Comparison of ENCODE assay signal across 18 mouse cellular contexts in the genomic region with DNA sequence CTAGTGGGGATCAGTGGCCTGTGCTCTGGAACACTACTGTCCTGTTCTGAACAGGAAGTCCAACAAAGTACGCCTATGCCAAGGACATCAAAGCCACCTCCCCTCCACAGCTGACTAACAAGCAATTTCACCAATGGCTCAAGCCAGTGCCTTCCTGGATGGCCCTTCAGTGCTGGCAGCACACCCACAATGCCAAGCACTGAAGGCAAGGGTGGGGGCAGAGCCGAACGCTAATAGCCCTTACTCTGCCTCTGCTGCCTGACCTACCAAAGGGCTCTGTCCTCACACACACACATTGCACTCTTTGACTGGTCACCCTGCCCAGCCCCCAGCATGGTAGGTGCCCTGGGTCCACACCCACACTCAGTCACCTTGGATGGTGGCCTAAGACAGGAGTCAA. TPM values are rescaled to one million over a fixed set of nuclear protein-coding genes. Genes with fewer than 3 reads are reported as not detected.
A peak's percentile ranks its signal among the peaks of the same experiment; 100 is the strongest.
DNase-seq lines count a peak whose midpoint lies in the region; ATAC-seq and TF ChIP-seq lines count a peak whose summit lies in the region.
"Had no signal": no experiment of that assay in that cellular context is flagged by ENCODE, and none has a peak within 500 bp of the region (broad histone marks: within the 10 kb centered on the region; RNA-seq: fewer than 3 reads in every experiment).

No protein-coding gene starts in this region.

- H3K4me2 ChIP-seq in hindbrain, embryonic 13.5 days: no peak overlapping the region
- no peak overlapping the region for H3K4me2 ChIP-seq in intestine, embryonic 16.5 days (ENCODE audit: low read depth, low read length)
- H3K4me2 ChIP-seq: embryonic facial prominence, embryonic 12.5 days; forebrain, embryonic 15.5 days; heart, embryonic 13.5 days; hindbrain, embryonic 14.5 days had no signal

- no peak overlapping the region for H3K4me3 ChIP-seq in hindbrain, embryonic 13.5 days
- H3K4me3 ChIP-seq in hindbrain, embryonic 10.5 days: no peak overlapping the region
- H3K4me3 ChIP-seq in lung, adult 2 months (replicated peaks; ENCODE audit: extremely low read depth, low read depth, low read length): no peak overlapping the region
- no peak overlapping the region for H3K4me3 ChIP-seq in intestine, embryonic 16.5 days (ENCODE audit: low read length)
- H3K4me3 ChIP-seq: embryonic facial prominence, embryonic 12.5 days; forebrain, embryonic 15.5 days; heart, adult 2 months; heart, embryonic 13.5 days had no signal

- H3K9ac ChIP-seq in hindbrain, embryonic 13.5 days: peak overlapping the region; percentile 35; the same call in 1 of the 2 replicates
- no peak overlapping the region for H3K9ac ChIP-seq in intestine, embryonic 16.5 days (ENCODE audit: low read depth, low read length)
- H3K9ac ChIP-seq: embryonic facial prominence, embryonic 12.5 days; forebrain, embryonic 15.5 days; heart, embryonic 13.5 days; hindbrain, embryonic 14.5 days had no signal

- H3K9me3 ChIP-seq in hindbrain, embryonic 13.5 days: no peaks in the 10 kb centered on the region
- no peaks in the 10 kb centered on the region for H3K9me3 ChIP-seq in hindbrain, embryonic 10.5 days
- H3K9me3 ChIP-seq in intestine, embryonic 16.5 days (ENCODE audit: control insufficient read depth, low read length): no peaks in the 10 kb centered on the region
- H3K9me3 ChIP-seq: embryonic facial prominence, embryonic 12.5 days; forebrain, embryonic 15.5 days; heart, embryonic 13.5 days had no signal

- WGBS in hindbrain, embryonic 13.5 days: 97% methylated on average over 3 of the region's 3 CpGs
- WGBS in hindbrain, embryonic 10.5 days: 94% methylated on average over 3 of the region's 3 CpGs
- 68% methylated on average over 3 of the region's 3 CpGs for WGBS in lung, adult 2 months
- 93% methylated on average over 3 of the region's 3 CpGs for WGBS in intestine, embryonic 16.5 days

- H3K27me3 ChIP-seq in hindbrain, embryonic 13.5 days: no peaks in the 10 kb centered on the region
- H3K27me3 ChIP-seq in hindbrain, embryonic 10.5 days (ENCODE audit: insufficient read depth, poor library complexity, severe bottlenecking): no peaks in the 10 kb centered on the region
- no peaks in the 10 kb centered on the region for H3K27me3 ChIP-seq in intestine, embryonic 16.5 days (replicated peaks; ENCODE audit: control insufficient read depth, insufficient read depth, low read length)
- H3K27me3 ChIP-seq: embryonic facial prominence, embryonic 12.5 days; forebrain, embryonic 15.5 days; heart, embryonic 13.5 days had no signal

- H3K36me3 ChIP-seq in hindbrain, embryonic 13.5 days: peaks cover 85% of the 10 kb centered on the region
- peaks cover 93% of the 10 kb centered on the region for H3K36me3 ChIP-seq in hindbrain, embryonic 10.5 days
- peaks cover 41% of the 10 kb centered on the region for H3K36me3 ChIP-seq in intestine, embryonic 16.5 days (ENCODE audit: control insufficient read depth, insufficient read depth, low read length)

- ATAC-seq in hindbrain, embryonic 13.5 days (ENCODE audit: low FRiP score): no peak
- ATAC-seq in intestine, embryonic 16.5 days: no peak
- ATAC-seq: forebrain, embryonic 15.5 days had no signal

- TF ChIP-seq POLR2A in lung, adult 2 months (IDR thresholded peaks at IDR 0.05; ENCODE audit: borderline replicate concordance, extremely low read depth, low read depth, low read length): no peak

- no peak for TF ChIP-seq CTCF in lung, adult 2 months (IDR thresholded peaks at IDR 0.05; ENCODE audit: insufficient read depth, low read length)

- DNase-seq in hindbrain, embryonic 10.5 days (ENCODE audit: low spot score): no peak
- peak; percentile 64 for DNase-seq in lung, adult 2 months
- peak; percentile 69 for DNase-seq in lung, postnatal 10 days
- DNase-seq in lung, postnatal 4 days: peak; percentile 65 to 87
- DNase-seq in cerebellum, adult 11 months: no peak
- DNase-seq: adrenal gland, adult 2 months; cerebellum, adult 11-12 months; cerebellum, adult 9-10 months; cerebellum, postnatal 25 days; gastrocnemius, postnatal 10 days; heart, adult 2 months; heart, postnatal 4 days had no signal

- peaks cover 8% of the 10 kb centered on the region for H3K4me1 ChIP-seq in hindbrain, embryonic 13.5 days (replicated peaks)
- no peaks in the 10 kb centered on the region for H3K4me1 ChIP-seq in hindbrain, embryonic 10.5 days (replicated peaks)
- peaks cover 15% of the 10 kb centered on the region for H3K4me1 ChIP-seq in lung, adult 2 months (ENCODE audit: control insufficient read depth, insufficient read depth, low read length)
- H3K4me1 ChIP-seq in intestine, embryonic 16.5 days (ENCODE audit: control insufficient read depth, insufficient read depth, low read length): peaks cover 10% of the 10 kb centered on the region; the same call in 1 of the 2 replicates
- H3K4me1 ChIP-seq: forebrain, embryonic 15.5 days; heart, embryonic 13.5 days had no signal

- H3K27ac ChIP-seq in hindbrain, embryonic 13.5 days: no peak overlapping the region
- no peak overlapping the region for H3K27ac ChIP-seq in hindbrain, embryonic 10.5 days
- no peak overlapping the region for H3K27ac ChIP-seq in intestine, embryonic 16.5 days (ENCODE audit: low read length)
- H3K27ac ChIP-seq: embryonic facial prominence, embryonic 12.5 days; forebrain, embryonic 15.5 days; heart, adult 2 months; heart, embryonic 13.5 days; hindbrain, embryonic 14.5 days had no signal

RNA-seq across cellular contexts. Expression of gene Dpp9, which starts 9.9 kb away (rescaled TPM):
- 24.5 and 26.5 TPM in 2 replicates for polyA plus RNA-seq in hindbrain, embryonic 13.5 days (2015; fragmentation: Nextera tagmentation; extraction: Ambion mirVana)
- 43.0 and 52.3 TPM in 2 replicates for polyA plus RNA-seq in hindbrain, embryonic 10.5 days (2016; fragmentation: Nextera tagmentation; extraction: Ambion mirVana)
- polyA plus RNA-seq in lung, adult 2 months (2012; rRNA removed): 65.8 and 71.9 TPM in 2 replicates
- 33.5 and 35.1 TPM in 2 replicates for polyA plus RNA-seq in intestine, embryonic 16.5 days (2015; fragmentation: Nextera tagmentation; extraction: Ambion mirVana)

RNA-seq across cellular contexts. Expression of gene Mydgf, which starts 25.1 kb away (rescaled TPM):
- 69.2 and 72.6 TPM in 2 replicates for polyA plus RNA-seq in hindbrain, embryonic 13.5 days (2015; fragmentation: Nextera tagmentation; extraction: Ambion mirVana)
- polyA plus RNA-seq in hindbrain, embryonic 10.5 days (2016; fragmentation: Nextera tagmentation; extraction: Ambion mirVana): 70.5 and 80.6 TPM in 2 replicates
- polyA plus RNA-seq in lung, adult 2 months (2012; rRNA removed): 42.4 and 48.7 TPM in 2 replicates
- 119 and 121 TPM in 2 replicates for polyA plus RNA-seq in intestine, embryonic 16.5 days (2015; fragmentation: Nextera tagmentation; extraction: Ambion mirVana)

RNA-seq across cellular contexts. Expression of gene Tnfaip8l1, which starts 46.5 kb away (rescaled TPM):
- 7.9 and 9.2 TPM in 2 replicates for polyA plus RNA-seq in hindbrain, embryonic 13.5 days (2015; fragmentation: Nextera tagmentation; extraction: Ambion mirVana)
- polyA plus RNA-seq in hindbrain, embryonic 10.5 days (2016; fragmentation: Nextera tagmentation; extraction: Ambion mirVana): 10.4 and 11.8 TPM in 2 replicates
- polyA plus RNA-seq in lung, adult 2 months (2012; rRNA removed): 3.5 and 3.6 TPM in 2 replicates
- 10.6 and 12.7 TPM in 2 replicates for polyA plus RNA-seq in intestine, embryonic 16.5 days (2015; fragmentation: Nextera tagmentation; extraction: Ambion mirVana)

RNA-seq across cellular contexts. Expression of gene Fem1a, which starts 47.8 kb away (rescaled TPM):
- 18.9 and 20.1 TPM in 2 replicates for polyA plus RNA-seq in hindbrain, embryonic 13.5 days (2015; fragmentation: Nextera tagmentation; extraction: Ambion mirVana)
- 13.3 and 15.5 TPM in 2 replicates for polyA plus RNA-seq in hindbrain, embryonic 10.5 days (2016; fragmentation: Nextera tagmentation; extraction: Ambion mirVana)
- 28.2 and 29.4 TPM in 2 replicates for polyA plus RNA-seq in lung, adult 2 months (2012; rRNA removed)
- polyA plus RNA-seq in intestine, embryonic 16.5 days (2015; fragmentation: Nextera tagmentation; extraction: Ambion mirVana): 11.7 and 12.8 TPM in 2 replicates

Comparison
In these comparisons a context has a peak if more than half of its experiments do, and no peak if none do; other contexts are left out.
1. DNase-seq: peak in lung, adult 2 months (single experiment), lung, postnatal 10 days (single experiment) and lung, postnatal 4 days (2 of 2); none in hindbrain, embryonic 10.5 days (single experiment) and cerebellum, adult 11 months (single experiment).